Mouse (Mus musculus) limb, embryonic 13.5 days (tissue): ENCODE results near the gene Pik3ip1. TPM values are rescaled to one million over a fixed set of nuclear protein-coding genes. Genes with fewer than 3 reads are reported as not detected.

Experiments
- ATAC-seq: fragments of 200-750 bp; cut with Nextera tagmentation; 2 replicates; pipeline ENCODE4 v1.8.0; 2017; ENCODE audit warnings: low read depth, moderate number of reproducible peaks, moderate TSS enrichment; ENCODE audit not compliant: low FRiP score
- H3K27ac ChIP-seq: fragments of 300-500 bp; sonication (generic); 2 replicates; pipeline ENCODE4 v1.5.1; 2015; ENCODE audit warnings: inconsistent platforms, mild to moderate bottlenecking, moderate library complexity
- H3K27me3 ChIP-seq: fragments of 300-500 bp; sonication (generic); 2 replicates; pipeline ENCODE4 v1.6.1; 2015; ENCODE audit warnings: mild to moderate bottlenecking, inconsistent platforms
- H3K36me3 ChIP-seq: fragments of 300-500 bp; sonication (generic); 2 replicates; pipeline ENCODE4 v1.6.1; 2015; ENCODE audit warnings: inconsistent platforms, mild to moderate bottlenecking, moderate library complexity
- H3K4me1 ChIP-seq: fragments of 300-500 bp; sonication (generic); 2 replicates; pipeline ENCODE4 v1.6.1; 2015; ENCODE audit warnings: inconsistent platforms
- H3K4me2 ChIP-seq: fragments of 300-500 bp; sonication (generic); replicated peaks from 2 replicates; pipeline ENCODE4 v1.6.1; 2015; ENCODE audit warnings: inconsistent platforms, mild to moderate bottlenecking, moderate library complexity
- H3K4me3 ChIP-seq: fragments of 300-500 bp; sonication (generic); 2 replicates; pipeline ENCODE4 v1.5.1; 2015; ENCODE audit warnings: moderate library complexity, mild to moderate bottlenecking, inconsistent platforms
- H3K9ac ChIP-seq: fragments of 300-500 bp; sonication (generic); 2 replicates; pipeline ENCODE4 v1.6.1; 2015; ENCODE audit warnings: mild to moderate bottlenecking, inconsistent platforms
- H3K9me3 ChIP-seq: fragments of 300-500 bp; sonication (generic); 2 replicates; pipeline ENCODE4 v1.6.1; 2016; ENCODE audit warnings: inconsistent platforms
- WGBS: fragments of 180-500 bp; shearing (Covaris S2); methylation state at CpG from one replicate; pipeline ENCODE4 v1.1.7; 2015; 5-methylcytosine and 5-hydroxymethylcytosine counted together
- polyA plus RNA-seq: library from polyadenylated mRNA; unstranded; fragments of >200 nt; fragmentation: Nextera tagmentation; extraction: Ambion mirVana; gene quantifications from 2 replicates; pipeline ENCODE4 v1.2.1, GENCODE M21; 2015

The Pik3ip1 gene
- 15.7 and 17.2 TPM in 2 replicates for polyA plus RNA-seq

- H3K4me2 ChIP-seq, result peak within 1 kb of the TSS; percentile 99
- peaks cover 7% of the 10 kb centered on the region; the same call in 1 of the 2 replicates for H3K36me3 ChIP-seq
- H3K9ac ChIP-seq, result peak within 1 kb of the TSS; percentile 68
- ATAC-seq, result no peak
- no peaks in the 10 kb centered on the region for H3K27me3 ChIP-seq
- peak within 1 kb of the TSS; percentile 70 for H3K27ac ChIP-seq
- peak within 1 kb of the TSS; percentile 54 for H3K4me3 ChIP-seq
- H3K4me1 ChIP-seq, result peaks cover 25% of the 10 kb centered on the region
- no peaks in the 10 kb centered on the region for H3K9me3 ChIP-seq
Measured at GRCm38 (mm10) chr11:3329891-3330451, at the start of gene Pik3ip1. Gene Pik3ip1 (plus strand): TSS chr11:3330401.

- H3K36me3 ChIP-seq, result no peaks in the 10 kb centered on the region
- no peaks in the 10 kb centered on the region for H3K9me3 ChIP-seq
- H3K4me3 ChIP-seq, result no peak overlapping the region
- H3K4me2 ChIP-seq, result no peak overlapping the region
- ATAC-seq, result no peak
- no peak overlapping the region for H3K9ac ChIP-seq
- 86% methylated on average over 6 of the region's 6 CpGs for WGBS
- no peak overlapping the region for H3K27ac ChIP-seq
- peaks cover 3% of the 10 kb centered on the region for H3K4me1 ChIP-seq
- H3K27me3 ChIP-seq, result no peaks in the 10 kb centered on the region
Measured at GRCm38 (mm10) chr11:3282887-3283286, 47.3 kb upstream of the Pik3ip1 start.

- Histone ChIP-seq H3K27ac (no peak overlapping the region), H3K9ac (no peak overlapping the region), H3K27me3 (no peaks in the 10 kb centered on the region), H3K4me2 (no peak overlapping the region), H3K9me3 (no peaks in the 10 kb centered on the region), H3K4me3 (no peak overlapping the region), H3K4me1 (peaks cover 9% of the 10 kb centered on the region), H3K36me3 (no peaks in the 10 kb centered on the region)
- ATAC-seq, result no peak
- WGBS, result 88% methylated on average over 6 of the region's 6 CpGs
Measured at GRCm38 (mm10) chr11:3283645-3284044, 46.6 kb upstream of the Pik3ip1 start.

- Histone ChIP-seq H3K9me3 (no peaks in the 10 kb centered on the region), H3K36me3 (no peaks in the 10 kb centered on the region; the same call in 1 of the 2 replicates), H3K27me3 (no peaks in the 10 kb centered on the region), H3K4me2 (no peak overlapping the region), H3K9ac (no peak overlapping the region), H3K4me1 (peaks cover 10% of the 10 kb centered on the region), H3K27ac (no peak overlapping the region), H3K4me3 (no peak overlapping the region)
- no peak for ATAC-seq
- 90% methylated on average over 3 of the region's 3 CpGs for WGBS
Measured at GRCm38 (mm10) chr11:3285940-3286339, 44.3 kb upstream of the Pik3ip1 start.

- H3K27me3 ChIP-seq, result no peaks in the 10 kb centered on the region
- H3K9me3 ChIP-seq, result no peaks in the 10 kb centered on the region
- 50% methylated on average over 6 of the region's 6 CpGs for WGBS
- ATAC-seq, result no peak
- no peak overlapping the region for H3K4me3 ChIP-seq
- no peak overlapping the region for H3K4me2 ChIP-seq
- no peak overlapping the region for H3K9ac ChIP-seq
- no peak overlapping the region for H3K27ac ChIP-seq
- H3K36me3 ChIP-seq, result no peaks in the 10 kb centered on the region; the same call in 1 of the 2 replicates
- H3K4me1 ChIP-seq, result peaks cover 14% of the 10 kb centered on the region
Measured at GRCm38 (mm10) chr11:3287131-3287530, 43.1 kb upstream of the Pik3ip1 start.

GRCm38 (mm10) chr11:3287921-3288320, 42.3 kb upstream of the Pik3ip1 start:
- 66% methylated on average over 5 of the region's 5 CpGs for WGBS
- H3K9ac ChIP-seq, result peak overlapping the region; percentile 95
- H3K4me2 ChIP-seq, result peak overlapping the region; percentile 100
- ATAC-seq, result no peak
- H3K9me3 ChIP-seq, result no peaks in the 10 kb centered on the region
- H3K4me3 ChIP-seq, result peak overlapping the region; percentile 83
- H3K27me3 ChIP-seq, result no peaks in the 10 kb centered on the region
- H3K36me3 ChIP-seq, result peaks cover under 1% of the 10 kb centered on the region
- H3K27ac ChIP-seq, result no peak overlapping the region; the same call in 1 of the 2 replicates
- peaks cover 18% of the 10 kb centered on the region for H3K4me1 ChIP-seq

- Histone ChIP-seq H3K4me1 (peaks cover 26% of the 10 kb centered on the region), H3K9ac (peak within 1 kb of the TSS; percentile 95), H3K27me3 (no peaks in the 10 kb centered on the region), H3K36me3 (peaks cover 8% of the 10 kb centered on the region), H3K4me2 (peak within 1 kb of the TSS; percentile 100), H3K27ac (peak within 1 kb of the TSS; percentile 100), H3K9me3 (no peaks in the 10 kb centered on the region), H3K4me3 (peak within 1 kb of the TSS; percentile 83)
- WGBS, result under 1% methylated on average over 41 of the region's 41 CpGs
- peak; percentile 28; the same call in 1 of the 2 replicates for ATAC-seq
Measured at GRCm38 (mm10) chr11:3288521-3289301, 41.5 kb upstream of the Pik3ip1 start, which contains the start of gene Patz1. Gene Patz1 (plus strand): TSS chr11:3288874.

- ATAC-seq, result peak; percentile 89
- WGBS, result under 1% methylated on average over 35 of the region's 40 CpGs
- H3K36me3 ChIP-seq, result peaks cover 15% of the 10 kb centered on the region
Measured at GRCm38 (mm10) chr11:3289302-3289802, 40.8 kb upstream of the Pik3ip1 start.

GRCm38 (mm10) chr11:3289803-3290639, 40.2 kb upstream of the Pik3ip1 start:
- WGBS, result under 1% methylated on average over 74 of the region's 92 CpGs

More at GRCm38 (mm10) chr11:3289302-3289802, 40.8 kb upstream of the Pik3ip1 start:
- Histone ChIP-seq H3K4me1 (peaks cover 33% of the 10 kb centered on the region), H3K27ac (peak overlapping the region; percentile 100), H3K4me2 (peak overlapping the region; percentile 100), H3K9ac (peak overlapping the region; percentile 95), H3K4me3 (peak overlapping the region; percentile 83), H3K9me3 (no peaks in the 10 kb centered on the region), H3K27me3 (no peaks in the 10 kb centered on the region)

GRCm38 (mm10) chr11:3290640-3291310, 39.4 kb upstream of the Pik3ip1 start:
- whole genome bisulfite sequencing, result under 1% methylated on average over 50 of the region's 50 CpGs

More at GRCm38 (mm10) chr11:3289803-3290639, 40.2 kb upstream of the Pik3ip1 start:
- Histone ChIP-seq H3K4me1 (peaks cover 39% of the 10 kb centered on the region), H3K9ac (peak overlapping the region; percentile 95), H3K4me3 (peak overlapping the region; percentile 83), H3K36me3 (peaks cover 21% of the 10 kb centered on the region), H3K27ac (peak overlapping the region; percentile 100), H3K4me2 (peak overlapping the region; percentile 100), H3K9me3 (no peaks in the 10 kb centered on the region), H3K27me3 (no peaks in the 10 kb centered on the region)
- ATAC-seq, result peak; percentile 67

More at GRCm38 (mm10) chr11:3290640-3291310, 39.4 kb upstream of the Pik3ip1 start:
- no peak for ATAC-seq
- H3K9me3 ChIP-seq, result no peaks in the 10 kb centered on the region
- peak overlapping the region; percentile 95 for H3K9ac ChIP-seq
- H3K4me1 ChIP-seq, result peaks cover 45% of the 10 kb centered on the region
- H3K36me3 ChIP-seq, result peaks cover 29% of the 10 kb centered on the region
- no peaks in the 10 kb centered on the region for H3K27me3 ChIP-seq
- H3K4me3 ChIP-seq, result peak overlapping the region; percentile 83
- H3K27ac ChIP-seq, result peak overlapping the region; percentile 100
- H3K4me2 ChIP-seq, result peak overlapping the region; percentile 100
